Mouse (Mus musculus) large intestine, adult 2 months (tissue): ENCODE results near the gene Dcbld2. TPM values are rescaled to one million over a fixed set of nuclear protein-coding genes. Genes with fewer than 3 reads are reported as not detected.
"Not testable (repeated sequence)": the region's sequence is repeated elsewhere in the genome, so short reads cannot be mapped to it uniquely, and the experiment has no call there.

ENCODE experiments used
- DNase-seq: peaks from one replicate; pipeline ENCODE4 v3.0.0-alpha.2; 2012; ENCODE audit warnings: low read depth, low spot score
- WGBS: fragments of 180-500 bp; shearing (Covaris S2); methylation state at CpG from one replicate; pipeline ENCODE4 v1.1.7; 2018; 5-methylcytosine and 5-hydroxymethylcytosine counted together
- polyA plus RNA-seq: library from polyadenylated mRNA; depleted of rRNA; stranded (reverse); fragments of >200 nt; gene quantifications from 2 replicates; pipeline ENCODE4 v1.2.3, GENCODE M21; 2012

Dcbld2 gene
- polyA plus RNA-seq, 1 experiment = 3.7 TPM

DNA sequence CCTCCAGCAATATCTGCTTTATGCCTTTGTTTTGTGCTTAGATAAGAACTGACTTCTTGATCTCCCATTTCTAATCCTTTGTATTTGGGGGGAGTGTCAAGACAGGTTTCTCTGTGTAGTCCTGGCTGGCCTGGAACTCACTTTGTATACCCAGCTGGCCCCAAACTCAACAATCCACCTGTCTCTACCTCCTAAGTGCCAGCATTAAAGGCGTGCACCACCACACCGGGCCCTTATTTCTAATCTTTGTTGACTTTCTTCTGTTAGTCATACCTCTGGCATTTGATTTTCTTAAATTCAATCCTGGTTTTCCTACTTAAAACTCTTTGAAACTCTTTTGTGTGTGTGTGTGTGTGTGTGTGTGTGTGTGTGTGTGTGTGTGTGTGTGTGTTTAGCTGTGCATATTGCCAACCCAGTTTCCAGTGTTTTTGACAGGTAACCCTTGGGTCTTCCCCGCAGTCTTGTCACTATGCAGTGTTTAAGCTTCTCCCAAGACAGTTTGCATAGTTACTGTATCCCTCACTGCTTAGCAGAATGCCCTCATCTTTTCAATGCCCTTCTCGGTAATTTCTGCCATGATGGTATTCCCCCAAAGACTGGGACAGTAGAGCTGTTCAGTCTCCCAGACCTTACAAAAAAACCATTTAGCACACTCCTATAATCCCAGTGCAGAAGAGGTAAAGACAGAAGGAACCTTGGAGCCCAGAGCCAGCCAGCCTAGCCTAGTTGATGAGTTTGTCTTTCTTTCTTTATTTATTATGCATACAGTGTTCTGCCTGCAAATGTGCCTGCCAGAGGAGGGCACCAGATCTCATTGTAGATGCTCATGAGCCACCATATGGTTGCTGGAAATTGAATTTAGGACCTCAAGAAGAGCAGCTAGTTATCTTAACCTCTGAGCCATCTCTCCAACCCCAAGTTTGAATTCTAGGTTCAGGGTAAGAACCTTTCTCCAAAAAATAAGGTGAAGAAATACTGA is 38.3 kb downstream of the Dcbld2 start:
- WGBS = 54% methylated on average over 4 of the region's 4 CpGs
- no peak for DNase-seq

DNA sequence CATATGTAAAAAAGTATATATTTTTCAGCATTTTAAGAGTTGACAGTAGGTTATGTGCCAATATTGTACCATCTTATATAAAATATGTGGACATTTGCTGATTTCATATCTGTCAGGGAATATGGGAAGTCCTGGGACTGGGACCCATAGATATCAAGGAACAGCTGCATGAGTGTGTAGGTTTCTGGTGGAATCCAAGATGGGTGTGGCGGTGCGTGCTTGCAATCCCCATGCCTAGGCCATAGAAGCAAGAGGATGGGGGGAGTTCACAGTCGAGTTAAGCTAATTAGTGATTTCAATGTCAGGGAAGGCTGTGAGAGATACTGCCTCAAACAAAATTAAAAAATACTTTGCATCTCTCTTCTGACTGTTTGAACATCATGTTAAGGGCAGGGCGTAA is 40.8 kb downstream of the Dcbld2 start:
- DNase-seq = no peak
- 93% methylated on average over 4 of the region's 4 CpGs for WGBS

DNA sequence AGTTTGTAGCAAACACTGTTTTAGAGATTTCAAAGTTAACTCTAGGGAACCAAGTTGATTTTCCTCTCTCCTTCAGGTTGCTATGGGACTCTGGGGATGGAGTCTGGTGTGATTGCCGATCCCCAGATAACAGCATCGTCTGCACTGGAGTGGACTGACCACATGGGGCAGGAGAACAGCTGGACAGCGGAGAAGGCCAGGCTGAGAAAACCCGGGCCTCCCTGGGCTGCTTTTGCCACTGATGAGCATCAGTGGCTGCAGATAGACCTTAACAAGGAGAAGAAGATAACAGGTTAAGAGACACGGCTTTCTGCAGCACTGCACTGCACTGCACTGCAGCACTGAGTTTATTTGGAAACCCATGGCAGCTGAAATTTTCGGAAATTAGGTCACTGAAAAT is 42.4 kb downstream of the Dcbld2 start:
- WGBS = 73% methylated on average over 6 of the region's 6 CpGs
- no peak for DNase-seq

DNA sequence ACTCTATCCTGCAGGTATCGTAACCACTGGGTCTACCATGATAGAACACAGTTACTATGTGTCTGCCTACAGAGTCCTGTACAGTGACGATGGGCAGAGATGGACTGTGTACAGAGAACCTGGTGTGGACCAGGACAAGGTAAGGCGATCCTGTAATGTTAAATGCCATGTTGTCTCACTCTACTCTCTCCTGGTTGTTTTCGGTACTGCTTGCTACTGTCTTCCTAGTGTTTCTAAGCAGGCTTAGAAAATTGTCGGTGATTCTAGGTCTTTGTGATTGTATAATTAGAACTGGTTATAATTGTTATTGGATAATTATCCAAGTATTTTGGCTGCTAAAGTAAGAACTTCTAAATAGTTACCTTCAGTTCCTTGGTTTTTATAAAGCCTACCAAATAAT is 43.4 kb downstream of the Dcbld2 start:
- 94% methylated on average over 5 of the region's 5 CpGs for WGBS

DNA sequence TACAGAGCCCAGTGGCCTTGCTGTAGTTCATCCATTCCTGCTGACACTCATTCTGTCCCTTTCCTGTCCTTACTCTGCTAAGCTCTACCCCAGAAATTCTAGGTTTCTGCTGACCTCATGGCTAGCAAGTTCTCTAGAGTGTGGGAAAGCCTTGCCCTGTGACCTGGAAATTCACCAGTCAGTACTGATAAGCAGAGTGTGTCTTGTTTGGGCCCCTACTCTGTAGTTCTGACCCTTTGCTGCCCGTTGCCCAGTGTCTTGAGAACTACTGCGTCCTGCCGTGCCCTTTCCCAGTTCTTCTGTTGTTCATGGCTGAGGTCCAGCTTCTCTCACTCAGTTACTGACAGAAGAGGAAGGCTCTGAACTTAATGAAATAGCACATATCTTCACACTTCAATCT is 44.9 kb downstream of the Dcbld2 start:
- WGBS = 72% methylated on average over 3 of the region's 3 CpGs
- no peak for DNase-seq

More for the DNA sequence above, 43.4 kb downstream of the Dcbld2 start:
- no peak for DNase-seq

DNA sequence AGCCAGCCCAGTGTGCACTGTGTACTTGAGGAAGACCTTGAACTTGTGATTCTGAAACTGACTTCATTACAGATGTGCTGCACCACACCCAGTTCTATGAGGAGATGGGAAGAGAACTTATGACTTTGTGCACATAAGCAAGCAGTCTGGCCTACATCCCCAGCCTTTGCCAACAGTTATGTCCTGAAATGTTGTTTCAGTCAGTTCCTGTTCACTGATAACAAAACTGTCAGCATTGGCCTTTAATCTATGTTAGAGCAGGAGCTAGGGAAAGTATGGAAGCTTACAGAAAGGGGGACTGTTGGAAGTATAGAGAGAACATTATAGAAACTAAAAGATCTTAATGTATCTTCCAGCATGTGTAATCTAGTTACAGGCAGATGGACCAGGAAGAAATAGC is 45.6 kb downstream of the Dcbld2 start:
- DNase-seq = no peak

DNA sequence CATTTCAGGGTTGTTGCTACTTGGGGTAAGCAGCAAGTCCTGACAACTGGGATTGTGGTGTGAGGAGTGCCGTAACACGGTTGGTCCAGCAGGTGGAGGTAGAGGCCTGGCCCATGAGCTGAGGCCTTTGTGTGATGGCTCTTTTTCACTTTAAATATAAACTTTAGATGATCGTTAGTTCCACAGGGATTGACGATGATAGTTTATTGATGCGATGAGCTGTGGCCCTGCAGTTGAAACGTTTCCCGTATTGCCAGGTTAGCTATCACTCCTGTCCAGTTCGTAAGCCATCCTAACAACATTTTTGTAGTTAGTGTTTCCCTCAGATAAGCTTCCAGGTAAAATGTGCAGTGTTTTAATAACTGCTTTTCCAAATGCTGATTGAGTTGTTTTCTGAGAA is 46.4 kb downstream of the Dcbld2 start:
- 44% methylated on average over 8 of the region's 8 CpGs for WGBS
- DNase-seq = no peak

DNA sequence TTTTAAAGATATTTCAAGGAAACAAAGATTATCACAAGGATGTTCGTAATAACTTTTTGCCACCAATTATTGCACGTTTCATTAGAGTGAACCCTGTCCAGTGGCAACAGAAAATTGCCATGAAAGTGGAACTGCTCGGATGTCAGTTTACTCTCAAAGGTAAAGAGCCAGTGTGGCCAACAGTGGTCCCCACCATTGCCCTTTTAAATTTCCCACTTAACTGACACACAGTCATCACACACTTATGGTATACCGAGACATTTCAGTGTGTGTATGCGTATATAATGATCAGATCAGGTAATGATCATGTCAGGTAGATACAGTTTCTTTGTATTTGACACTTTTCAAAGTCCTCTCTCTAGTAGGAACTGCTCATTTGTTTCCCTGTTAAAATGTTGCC is 46.9 kb downstream of the Dcbld2 start:
- no peak for DNase-seq
- WGBS = 74% methylated on average over 5 of the region's 5 CpGs

DNA sequence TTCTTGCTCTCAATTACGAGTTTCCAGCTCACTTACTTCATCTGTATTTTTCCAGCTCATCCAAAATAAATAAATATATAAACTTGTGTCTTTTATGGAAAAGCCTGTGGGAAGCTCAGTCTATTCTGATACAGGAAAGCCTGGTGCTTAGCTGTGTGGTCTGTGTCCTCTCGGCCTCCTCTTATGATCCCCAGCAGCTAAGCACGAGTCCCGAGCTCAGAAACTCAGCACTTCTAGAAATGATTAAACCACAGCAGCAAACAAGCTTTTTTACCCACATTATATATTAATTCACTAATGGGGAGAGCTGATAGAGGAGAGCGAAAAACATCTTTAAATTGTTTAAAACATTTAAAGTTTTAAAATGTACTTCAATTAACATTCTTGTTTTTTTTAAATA is 48.2 kb downstream of the Dcbld2 start:
- WGBS = 90% methylated on average over 5 of the region's 5 CpGs
- DNase-seq = no peak

DNA sequence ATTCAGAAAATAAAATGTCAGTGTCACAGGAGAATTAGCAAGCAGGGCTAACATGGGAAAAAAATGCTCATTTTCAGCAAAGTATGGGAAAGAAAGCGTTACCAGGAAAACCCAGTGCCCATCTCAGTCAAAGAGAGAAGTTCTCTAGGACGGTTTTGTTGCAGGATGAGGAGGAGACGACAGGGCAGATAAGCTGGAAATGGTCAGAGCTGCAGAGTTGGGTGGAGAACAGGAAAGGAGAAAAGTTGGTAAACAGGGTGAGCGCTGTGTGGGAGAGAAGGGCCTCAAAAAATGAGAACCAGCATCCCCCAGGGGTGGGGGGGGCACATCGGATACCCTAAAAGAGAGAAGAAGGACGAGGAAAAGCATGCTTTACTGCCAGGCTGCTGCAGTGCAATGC is 48.7 kb downstream of the Dcbld2 start:
- 79% methylated on average over 6 of the region's 6 CpGs for WGBS
- no peak for DNase-seq

DNA sequence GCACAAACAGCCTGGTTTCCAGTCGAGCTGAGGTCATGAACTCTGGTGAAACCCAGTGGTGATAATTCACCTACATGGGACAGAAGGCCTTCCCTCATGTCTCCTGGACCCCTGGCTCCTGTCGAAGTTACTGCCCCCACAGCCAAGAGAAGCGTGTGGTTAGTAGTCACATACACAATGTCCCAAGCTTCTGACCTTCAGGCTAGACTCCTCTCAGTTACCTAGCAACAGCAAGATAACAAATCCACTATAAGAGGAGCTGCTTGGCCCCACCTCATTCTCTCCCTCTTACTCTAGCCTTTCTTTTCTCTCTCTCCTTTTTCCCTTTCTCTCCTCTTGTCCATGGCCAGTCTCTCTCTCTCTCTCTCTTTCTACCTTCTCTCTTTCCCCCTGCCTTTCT is 51.7 kb downstream of the Dcbld2 start:
- WGBS = 28% methylated on average over 3 of the region's 3 CpGs
- DNase-seq = not testable (repeated sequence)

DNA sequence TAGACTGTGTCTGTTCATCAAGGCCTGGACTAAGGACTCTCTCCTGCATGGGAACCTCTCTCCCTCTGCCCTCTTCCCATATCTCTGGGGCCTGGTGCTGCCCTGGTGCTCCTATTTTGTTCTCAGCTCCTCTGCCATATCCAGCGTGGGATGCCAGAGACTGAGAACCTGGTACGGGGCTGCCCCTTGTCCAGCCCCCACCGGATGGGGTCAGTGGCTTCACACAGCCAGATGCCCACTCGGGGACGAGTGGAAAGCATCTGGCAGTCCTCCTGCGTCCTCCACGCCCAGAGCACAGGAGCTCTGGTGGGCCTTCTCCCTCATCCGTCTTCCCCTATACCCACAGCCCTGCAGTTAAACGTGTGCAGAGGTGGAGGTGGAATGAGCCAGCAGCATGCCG is 52.1 kb downstream of the Dcbld2 start:
- 84% methylated on average over 10 of the region's 10 CpGs for WGBS
- no peak for DNase-seq

DNA sequence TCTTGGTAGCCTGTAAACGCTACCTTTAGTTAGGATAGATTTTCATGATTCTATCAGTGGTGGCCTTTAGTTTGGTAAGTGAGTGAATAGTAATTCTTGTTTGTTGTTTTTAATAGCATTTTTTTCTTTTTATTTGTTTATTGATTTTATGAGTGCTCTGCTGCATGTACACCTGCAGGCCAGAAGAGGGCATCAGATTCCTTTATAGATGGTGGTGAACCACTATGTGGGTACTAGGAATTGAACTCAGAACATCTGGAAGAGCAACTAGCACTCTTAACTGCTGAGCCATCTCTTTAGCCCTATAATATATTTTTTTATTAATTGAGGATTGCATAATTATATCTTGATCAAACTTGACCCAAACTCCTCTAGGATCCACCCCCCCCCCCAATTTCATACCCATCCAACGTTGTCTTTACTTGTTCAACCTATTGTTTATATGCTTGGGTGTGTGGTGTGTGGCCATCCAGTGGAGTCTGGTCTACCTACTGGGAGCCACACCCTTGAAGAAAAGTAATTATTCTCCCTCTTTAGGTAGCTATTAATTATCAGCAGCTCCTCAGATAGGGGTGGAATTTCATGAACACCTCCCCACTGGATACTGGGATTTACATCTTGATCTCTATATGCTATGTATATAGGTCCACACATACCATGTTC is 53.7 kb downstream of the Dcbld2 start:
- 68% methylated on average over 2 of the region's 2 CpGs for WGBS
- no peak for DNase-seq

DNA sequence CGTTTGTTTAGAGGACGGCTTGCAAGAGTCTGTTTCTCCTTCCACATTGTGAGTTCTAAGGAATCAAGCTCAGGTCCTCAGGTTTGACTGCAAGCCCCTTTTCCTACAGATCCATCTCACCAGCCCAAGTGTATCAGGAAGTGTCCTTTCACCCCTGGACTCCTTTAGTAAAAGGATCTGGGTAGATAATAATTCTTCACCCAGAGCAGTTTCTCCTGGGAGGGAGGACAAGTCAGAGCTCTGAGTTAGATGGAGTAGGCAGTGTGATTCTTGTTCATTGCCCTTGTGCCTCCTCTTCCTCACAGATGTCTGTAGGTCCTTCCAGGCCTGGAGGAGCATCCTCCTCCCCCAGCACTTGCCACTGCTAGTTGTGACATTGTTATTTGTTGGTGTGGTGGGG is 54.3 kb downstream of the Dcbld2 start:
- 80% methylated on average over 2 of the region's 2 CpGs for WGBS
- no peak for DNase-seq

DNA sequence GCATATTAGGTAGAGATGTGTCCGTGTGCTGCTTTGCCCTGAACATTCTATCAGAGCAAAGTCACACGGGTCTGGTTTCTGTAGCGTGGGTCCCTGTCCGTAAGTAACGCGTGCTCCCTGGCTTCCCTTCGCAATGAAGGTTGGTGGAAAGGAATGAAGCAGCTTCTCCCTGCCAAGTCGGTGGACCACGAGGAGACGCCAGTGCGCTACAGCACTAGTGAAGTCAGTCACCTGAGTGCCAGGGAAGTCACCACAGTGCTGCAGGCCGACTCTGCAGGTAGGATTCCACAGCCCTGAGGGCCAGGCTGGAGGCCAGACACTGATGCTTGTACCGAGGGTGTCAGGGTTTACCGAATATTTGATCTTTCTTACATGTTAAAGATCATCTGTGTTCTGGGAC is 55.8 kb downstream of the Dcbld2 start:
- DNase-seq = no peak

DNA sequence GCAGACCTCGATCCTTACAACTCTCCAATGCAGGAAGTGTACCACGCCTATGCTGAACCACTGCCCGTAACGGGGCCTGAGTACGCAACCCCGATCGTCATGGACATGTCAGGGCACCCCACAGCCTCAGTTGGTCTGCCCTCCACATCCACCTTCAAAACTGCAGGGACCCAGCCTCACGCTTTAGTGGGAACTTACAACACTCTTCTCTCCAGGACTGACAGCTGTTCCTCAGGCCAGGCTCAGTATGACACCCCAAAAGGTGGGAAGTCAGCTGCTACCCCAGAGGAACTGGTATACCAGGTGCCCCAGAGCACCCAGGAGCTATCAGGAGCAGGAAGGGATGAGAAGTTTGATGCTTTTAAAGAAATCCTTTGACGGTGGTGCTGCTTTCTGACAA is 57.2 kb downstream of the Dcbld2 start:
- WGBS = 64% methylated on average over 9 of the region's 9 CpGs
- DNase-seq = no peak

More for the DNA sequence above, 55.8 kb downstream of the Dcbld2 start:
- 86% methylated on average over 14 of the region's 14 CpGs for WGBS

DNA sequence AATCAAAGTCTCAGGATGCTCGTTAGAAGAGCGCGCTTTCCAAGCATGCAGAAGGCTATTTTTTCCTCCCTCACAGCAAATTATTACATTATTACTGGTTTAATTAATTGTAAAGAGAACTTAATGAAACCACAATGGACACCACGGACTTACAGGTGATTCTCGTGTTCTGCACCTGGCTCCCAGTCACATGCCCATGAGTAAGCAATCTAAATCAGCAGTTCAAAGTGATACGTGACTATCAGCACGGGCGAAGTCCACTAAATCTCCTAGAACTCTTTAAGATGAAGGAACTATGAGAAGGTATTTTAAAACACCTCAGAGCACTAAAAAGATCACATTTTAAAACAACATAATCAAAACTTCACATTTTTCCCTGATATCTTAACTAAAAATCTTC is 61.8 kb downstream of the Dcbld2 start:
- DNase-seq = no peak
- WGBS = 65% methylated on average over 8 of the region's 8 CpGs

DNA sequence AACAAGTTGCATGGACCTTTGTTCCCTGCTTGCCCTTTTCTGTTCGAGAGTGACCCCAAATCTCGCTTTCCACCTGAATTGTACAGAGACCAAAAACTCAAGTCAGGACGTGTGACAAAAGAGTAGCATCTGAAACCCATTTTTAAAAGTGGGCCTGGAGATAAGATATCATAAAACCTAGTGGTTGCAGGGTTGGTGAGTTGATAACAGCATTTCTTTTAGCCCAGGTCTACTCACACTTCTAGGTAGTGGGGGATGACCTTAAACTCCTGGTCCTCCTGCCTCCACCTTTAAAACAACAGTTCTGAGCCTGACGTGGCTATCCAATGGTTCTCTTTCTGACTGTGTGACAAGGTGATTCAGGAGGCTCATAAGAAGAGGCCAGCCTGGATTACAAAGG is 62.6 kb downstream of the Dcbld2 start:
- no peak for DNase-seq
- 86% methylated on average over 4 of the region's 4 CpGs for WGBS

DNA sequence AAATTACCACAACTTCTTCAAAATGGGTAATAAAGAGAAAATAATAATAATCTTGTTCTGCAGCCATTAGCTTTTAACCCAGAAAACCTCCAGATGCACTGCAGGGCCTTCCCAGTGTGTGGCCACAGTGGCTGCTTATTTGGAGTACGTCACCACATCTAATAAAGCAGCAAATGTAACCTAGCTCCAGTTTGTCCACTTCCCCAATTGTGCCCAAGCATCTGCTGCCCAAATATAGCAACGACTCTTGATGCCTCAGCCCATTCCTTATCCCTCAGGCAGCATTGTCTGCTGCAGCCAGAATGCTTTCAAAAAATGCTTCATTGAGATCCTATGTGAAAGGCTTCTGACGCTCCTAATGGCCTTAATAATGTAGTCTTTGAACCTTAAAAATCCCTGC is 66.6 kb downstream of the Dcbld2 start:
- DNase-seq = no peak
- WGBS = 74% methylated on average over 3 of the region's 3 CpGs

DNA sequence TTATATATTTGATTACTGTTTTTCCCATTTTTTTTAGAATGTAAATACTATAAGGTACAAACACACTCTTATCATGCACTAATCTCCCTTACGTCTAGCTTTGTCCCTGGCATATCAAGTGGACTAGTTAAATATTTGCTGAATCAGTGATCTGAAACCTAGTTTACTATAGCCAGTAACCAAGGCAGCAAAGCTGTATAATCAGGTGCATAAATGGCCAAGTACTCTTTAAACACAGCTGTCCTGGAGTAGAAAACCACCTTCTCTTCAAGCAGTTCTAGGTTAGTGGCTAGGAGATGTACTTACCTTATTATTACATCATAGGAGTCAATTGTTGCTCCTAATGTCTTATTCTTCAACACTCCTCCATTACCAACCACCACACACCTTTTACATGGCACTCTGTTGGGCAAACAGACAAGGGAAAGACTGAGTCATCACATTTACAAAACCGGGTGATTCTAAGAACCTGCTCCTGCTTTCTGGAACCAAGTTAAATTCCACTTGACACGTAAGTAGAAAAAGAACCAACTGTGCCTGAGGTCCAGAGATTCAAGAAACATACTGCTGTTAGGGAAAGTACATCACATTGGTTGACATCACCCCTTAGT is 67.4 kb downstream of the Dcbld2 start:
- DNase-seq = no peak

DNA sequence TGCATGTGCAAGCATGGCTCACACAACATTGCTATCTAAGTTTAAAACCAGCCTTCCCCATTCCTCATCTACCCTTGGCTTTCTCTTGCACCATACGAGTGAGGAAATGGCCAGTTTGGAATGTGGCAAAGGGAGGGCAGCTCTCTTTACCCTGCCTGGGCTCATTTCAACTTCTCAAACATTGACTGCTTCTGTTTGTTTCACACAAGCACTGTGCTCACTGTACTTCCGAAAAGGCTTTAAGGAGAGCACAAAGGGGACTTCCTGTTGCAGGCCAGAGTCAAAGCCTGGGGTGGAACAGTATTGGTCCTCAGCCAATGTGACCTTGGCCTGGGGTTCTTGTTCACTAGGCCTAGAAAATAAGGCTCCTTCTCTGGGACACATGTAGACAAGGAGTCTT is 68.1 kb downstream of the Dcbld2 start:
- WGBS = 32% methylated on average over 2 of the region's 2 CpGs
- no peak for DNase-seq

More for the DNA sequence above, 67.4 kb downstream of the Dcbld2 start:
- WGBS = 44% methylated on average over 3 of the region's 3 CpGs
